Mouse (Mus musculus): ENCODE results near the gene Cenpv. TPM values are rescaled to one million over a fixed set of nuclear protein-coding genes. Genes with fewer than 3 reads are reported as not detected.
A peak's percentile ranks its signal among the peaks of the same experiment; 100 is the strongest.

Gene Cenpv
- polyA plus RNA-seq (2015; fragmentation: Nextera tagmentation; extraction: Ambion mirVana): 52.2 and 62.6 TPM in 2 replicates

DNA sequence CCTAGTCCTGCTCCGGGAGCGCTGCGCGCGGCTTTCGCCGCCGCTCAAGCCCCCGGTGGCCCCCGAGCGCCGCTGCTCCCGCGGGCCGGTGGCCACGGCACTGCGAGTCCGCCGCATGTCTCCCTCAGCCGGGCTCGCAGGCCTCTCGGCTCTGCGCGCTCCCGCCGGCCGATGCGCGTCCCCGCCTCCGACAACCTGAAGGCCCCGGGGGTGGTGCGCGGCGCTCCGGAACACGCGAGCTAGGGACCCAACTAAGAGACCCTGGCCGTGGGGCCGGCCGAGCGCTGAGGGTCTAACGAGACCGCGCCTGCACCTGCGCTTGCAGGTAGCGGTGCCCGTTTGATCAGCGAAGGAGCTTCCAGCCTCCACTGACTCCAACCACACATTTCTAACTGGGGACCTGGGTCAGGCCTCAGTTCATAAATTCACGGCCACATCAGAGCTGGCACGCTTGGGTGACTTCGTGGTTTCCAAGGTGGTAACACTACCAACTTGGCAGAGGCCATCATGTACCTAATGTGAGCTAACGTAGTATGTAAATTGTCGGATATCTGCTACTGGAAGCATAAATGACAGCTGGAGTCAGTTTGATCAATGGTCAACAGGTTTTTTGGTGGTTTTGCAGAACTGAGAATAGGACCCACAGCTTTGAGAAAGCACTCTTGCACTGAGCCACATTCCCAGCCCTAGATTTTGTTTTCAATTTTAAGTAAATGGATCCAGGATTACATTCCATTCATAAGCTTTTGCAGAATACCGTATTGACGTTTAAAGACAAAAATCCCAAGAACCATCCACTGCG lies at the start of gene Cenpv:
TSS of gene Cenpv (minus strand) at position 173 of the 802 bp plus-strand sequence.
- H3K36me3 ChIP-seq: peaks cover 5% of the 10 kb centered on the region; the same call in 1 of the 2 replicates
- H3K4me3 ChIP-seq: peak within 1 kb of the TSS; percentile 77
- peak within 1 kb of the TSS; percentile 66 for H3K4me2 ChIP-seq
- peak within 1 kb of the TSS; percentile 93 for H3K9ac ChIP-seq
- peak; percentile 82 for ATAC-seq (ENCODE audit: low read depth)
- H3K4me1 ChIP-seq (replicated peaks): peaks cover 17% of the 10 kb centered on the region
- H3K27me3 ChIP-seq: 0 out of 2 replicates have a peak, but pooled peaks cover 3% of the 10 kb centered on the region
- H3K27ac ChIP-seq (replicated peaks): peak within 1 kb of the TSS; percentile 82
- WGBS: 8% methylated on average over 39 of the region's 57 CpGs
- H3K9me3 ChIP-seq: no peaks in the 10 kb centered on the region

DNA sequence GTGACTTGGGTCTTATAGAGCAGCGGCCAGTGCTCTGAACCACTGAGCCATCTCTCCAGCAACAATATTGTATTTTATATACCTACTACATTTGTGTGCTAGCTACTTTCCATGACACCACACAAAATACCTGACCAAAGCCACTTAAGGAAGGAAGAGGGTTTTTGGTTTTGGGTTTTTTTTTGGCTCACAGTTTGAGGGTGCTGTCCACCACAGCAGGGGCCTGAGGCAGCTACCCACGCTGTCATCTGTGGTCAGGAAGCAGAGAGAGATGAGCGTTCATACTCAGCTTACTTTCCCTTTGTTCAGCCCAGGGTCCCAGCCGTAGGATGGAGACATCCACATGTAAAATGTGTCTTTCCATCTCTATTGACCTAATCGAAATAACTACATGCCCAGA lies 48.0 kb upstream of the Cenpv start:
- Histone ChIP-seq H3K4me2 (no peak overlapping the region), H3K4me1 (replicated peaks) (no peaks in the 10 kb centered on the region), H3K27ac (replicated peaks) (no peak overlapping the region), H3K36me3 (peaks cover 12% of the 10 kb centered on the region), H3K27me3 (no peaks in the 10 kb centered on the region), H3K4me3 (no peak overlapping the region), H3K9ac (no peak overlapping the region), H3K9me3 (no peaks in the 10 kb centered on the region)
- no peak for ATAC-seq (ENCODE audit: low read depth)
- WGBS: 86% methylated on average over 5 of the region's 5 CpGs

DNA sequence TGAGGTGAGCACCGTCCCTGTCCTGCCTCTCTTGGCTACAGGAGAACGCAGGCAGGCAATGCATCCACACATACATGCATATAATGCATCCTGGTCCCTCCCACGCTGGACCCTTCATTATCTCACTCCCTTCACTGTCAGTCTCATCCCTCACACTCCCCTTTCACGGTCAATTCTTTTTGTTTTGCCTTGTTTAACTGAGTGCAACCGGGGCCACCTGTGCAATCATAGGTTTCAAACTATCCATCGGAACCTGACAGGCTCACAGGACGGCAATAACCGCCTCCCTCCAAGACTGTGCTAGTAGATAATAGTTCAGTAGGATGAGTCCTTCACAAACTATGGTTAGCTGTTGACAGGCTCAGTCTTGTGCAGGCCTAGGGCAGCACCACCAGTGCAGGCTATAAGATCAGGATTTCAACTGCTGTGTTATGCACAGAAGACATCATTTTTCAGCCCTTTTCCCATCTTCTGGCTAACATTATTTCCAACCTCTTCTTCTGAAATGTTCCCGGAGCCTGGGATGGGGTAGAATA lies 45.7 kb upstream of the Cenpv start:
- 81% methylated on average over 9 of the region's 9 CpGs for WGBS
- Histone ChIP-seq H3K4me3 (no peak overlapping the region), H3K27ac (replicated peaks) (no peak overlapping the region), H3K27me3 (no peaks in the 10 kb centered on the region), H3K4me2 (no peak overlapping the region), H3K9ac (no peak overlapping the region), H3K4me1 (replicated peaks) (0 out of 2 replicates have a peak, but pooled peaks cover 5% of the 10 kb centered on the region), H3K9me3 (no peaks in the 10 kb centered on the region), H3K36me3 (peaks cover 17% of the 10 kb centered on the region)
- ATAC-seq (ENCODE audit: low read depth): no peak

DNA sequence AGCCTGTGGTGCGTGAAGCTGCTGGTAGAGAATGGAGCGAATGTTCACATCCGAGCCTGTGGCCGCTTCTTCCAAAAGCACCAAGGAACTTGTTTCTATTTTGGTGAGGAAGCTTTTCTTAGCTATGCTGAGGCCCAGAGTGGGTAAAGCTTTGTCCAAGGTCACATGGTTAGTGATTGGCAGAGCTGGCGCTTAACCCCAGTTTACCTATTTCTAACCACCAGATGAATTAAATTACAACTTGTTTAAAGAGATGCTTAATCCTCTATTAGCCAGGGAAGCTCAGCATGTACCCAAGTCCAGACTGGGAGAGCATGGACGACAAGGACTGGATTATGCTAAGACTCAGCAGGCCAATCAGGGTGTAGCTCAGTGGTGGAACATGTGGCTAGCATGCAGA lies 44.0 kb upstream of the Cenpv start:
- Histone ChIP-seq H3K9me3 (no peaks in the 10 kb centered on the region), H3K27ac (replicated peaks) (no peak overlapping the region), H3K4me3 (no peak overlapping the region), H3K27me3 (no peaks in the 10 kb centered on the region), H3K4me1 (replicated peaks) (0 out of 2 replicates have a peak, but pooled peaks cover 5% of the 10 kb centered on the region), H3K36me3 (peaks cover 17% of the 10 kb centered on the region), H3K9ac (no peak overlapping the region), H3K4me2 (no peak overlapping the region)
- ATAC-seq (ENCODE audit: low read depth): no peak
- 82% methylated on average over 6 of the region's 6 CpGs for WGBS

DNA sequence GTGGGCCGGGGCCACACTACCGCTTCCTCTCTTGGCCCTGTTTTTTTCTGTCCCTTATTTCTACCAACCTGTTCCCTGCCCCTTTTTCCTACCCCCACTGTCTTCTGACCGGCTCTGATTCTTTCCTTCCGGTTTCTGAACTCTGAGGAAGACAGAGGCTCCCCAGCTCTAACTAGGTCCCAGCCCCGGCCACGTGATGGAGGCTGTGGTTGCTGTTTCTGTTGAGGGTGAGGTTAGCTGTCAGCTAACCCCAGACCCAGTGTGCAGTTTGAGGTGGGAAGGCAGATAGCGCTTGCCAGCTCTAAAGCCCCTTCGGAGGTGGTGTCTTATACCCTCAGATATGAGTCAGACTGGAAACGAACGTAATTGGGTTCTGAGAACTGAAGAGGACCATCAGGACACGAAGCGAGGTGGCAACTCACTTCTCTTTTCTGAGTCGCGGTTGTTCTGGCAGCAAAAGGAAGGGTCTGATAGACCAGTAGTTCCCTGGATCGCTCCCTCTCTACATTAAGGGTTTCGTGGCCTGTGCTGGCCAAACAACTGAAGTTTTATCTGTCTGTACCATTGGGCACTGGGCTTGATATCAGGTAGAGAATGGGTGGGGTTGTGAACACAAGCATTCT lies 37.6 kb upstream of the Cenpv start:
- H3K9ac ChIP-seq: peak overlapping the region; percentile 77
- WGBS: 70% methylated on average over 16 of the region's 16 CpGs
- no peaks in the 10 kb centered on the region; the same call in 1 of the 2 replicates for H3K27me3 ChIP-seq
- H3K27ac ChIP-seq (replicated peaks): peak overlapping the region; percentile 67
- no peaks in the 10 kb centered on the region for H3K9me3 ChIP-seq
- ATAC-seq (ENCODE audit: low read depth): no peak
- H3K4me3 ChIP-seq: peak overlapping the region; percentile 58
- H3K4me1 ChIP-seq (replicated peaks): peaks cover 14% of the 10 kb centered on the region; the same call in 1 of the 2 replicates
- peak overlapping the region; percentile 97 for H3K4me2 ChIP-seq
- H3K36me3 ChIP-seq: 0 out of 2 replicates have a peak, but pooled peaks cover 5% of the 10 kb centered on the region

DNA sequence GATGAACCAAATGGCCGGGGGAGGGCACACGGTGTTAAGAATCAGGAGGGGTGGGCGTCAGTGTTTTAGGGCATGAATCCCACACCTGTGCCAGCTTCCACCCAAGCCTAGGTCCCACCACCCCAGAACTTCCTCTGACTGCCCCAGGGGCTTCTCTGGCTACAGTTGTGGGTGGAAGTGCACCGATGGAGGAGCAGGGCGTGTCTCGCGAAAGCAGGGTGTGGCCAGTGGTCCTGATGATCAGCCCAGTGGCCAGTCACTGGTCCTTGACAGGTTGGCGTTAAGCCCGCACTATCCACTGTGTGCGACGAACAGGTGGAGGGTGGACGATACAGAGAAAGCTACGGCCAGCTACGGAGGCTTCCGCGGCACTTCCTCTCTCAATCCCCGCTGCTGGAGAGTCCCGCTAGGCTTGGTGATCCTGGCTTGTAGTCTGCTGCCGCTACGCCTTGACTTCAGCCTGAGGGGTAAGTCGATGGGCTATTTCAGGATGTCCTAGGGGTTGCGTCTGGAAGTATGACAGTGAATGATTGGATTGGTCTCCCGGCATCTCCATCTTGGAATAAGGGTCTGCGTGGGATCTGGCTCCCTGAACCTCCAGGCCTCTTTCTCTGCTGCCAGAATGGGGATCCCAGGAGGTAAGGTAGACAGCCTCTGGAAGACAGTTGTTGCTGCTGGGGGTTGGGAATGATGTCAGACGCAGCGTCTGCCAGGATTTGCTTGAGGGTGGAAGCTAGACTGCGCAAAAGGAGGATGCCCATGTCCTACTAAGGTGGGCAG lies 36.8 kb upstream of the Cenpv start:
- no peaks in the 10 kb centered on the region; the same call in 1 of the 2 replicates for H3K27me3 ChIP-seq
- 5% methylated on average over 27 of the region's 27 CpGs for WGBS
- H3K4me1 ChIP-seq (replicated peaks): peaks cover 12% of the 10 kb centered on the region; the same call in 1 of the 2 replicates
- peak overlapping the region; percentile 67 for H3K27ac ChIP-seq (replicated peaks)
- peak overlapping the region; percentile 97 for H3K4me2 ChIP-seq
- peak overlapping the region; percentile 58 for H3K4me3 ChIP-seq
- H3K36me3 ChIP-seq: 0 out of 2 replicates have a peak, but pooled peaks cover 2% of the 10 kb centered on the region
- no peaks in the 10 kb centered on the region for H3K9me3 ChIP-seq
- peak overlapping the region; percentile 77 for H3K9ac ChIP-seq
- ATAC-seq (ENCODE audit: low read depth): peak; percentile 71

DNA sequence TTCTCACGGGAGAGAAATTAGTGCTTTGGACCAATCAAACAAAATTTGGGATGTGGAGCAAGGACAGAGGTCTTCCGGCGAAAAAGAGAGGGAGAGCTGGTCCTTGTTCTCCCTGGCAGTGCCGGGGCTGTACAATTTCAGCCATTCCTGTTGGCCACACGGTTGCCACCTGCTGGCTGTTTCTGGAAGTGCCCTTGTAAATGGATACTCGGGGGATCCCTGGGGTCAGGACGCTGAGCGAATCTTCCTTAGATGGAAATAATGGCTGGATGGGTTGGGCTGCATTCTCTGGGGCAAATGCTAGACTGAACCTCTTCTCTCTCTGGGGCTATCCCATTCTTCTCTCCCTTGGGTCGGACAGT lies 36.2 kb upstream of the Cenpv start:
- peak; percentile 82 for ATAC-seq (ENCODE audit: low read depth)

DNA sequence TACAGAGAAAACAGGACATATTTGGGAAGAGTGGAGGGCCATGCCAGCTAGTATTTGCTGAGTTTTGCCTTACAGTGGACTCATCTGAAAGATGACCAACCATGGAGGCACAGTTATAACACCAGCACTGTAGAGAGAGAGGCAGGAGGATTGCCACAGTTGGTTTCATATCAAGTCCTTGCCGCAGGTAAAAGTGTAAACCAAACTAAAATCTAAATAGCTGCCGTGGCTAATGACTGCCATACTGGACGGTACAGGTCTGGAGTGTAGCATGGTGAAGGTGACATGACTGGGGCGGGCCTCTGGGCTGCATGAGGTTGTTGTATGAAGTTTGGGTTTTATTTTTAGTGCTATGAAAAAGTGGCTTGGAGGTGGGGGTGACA lies 35.6 kb upstream of the Cenpv start:
- no peak overlapping the region for H3K4me2 ChIP-seq
- H3K36me3 ChIP-seq: no peaks in the 10 kb centered on the region
- WGBS: 88% methylated on average over 4 of the region's 4 CpGs
- no peak overlapping the region for H3K4me3 ChIP-seq
- H3K27me3 ChIP-seq: no peaks in the 10 kb centered on the region; the same call in 1 of the 2 replicates
- ATAC-seq (ENCODE audit: low read depth): no peak
- H3K27ac ChIP-seq (replicated peaks): no peak overlapping the region
- no peak overlapping the region for H3K9ac ChIP-seq
- peaks cover 9% of the 10 kb centered on the region; the same call in 1 of the 2 replicates for H3K4me1 ChIP-seq (replicated peaks)
- no peaks in the 10 kb centered on the region for H3K9me3 ChIP-seq

More for the DNA sequence above, 36.2 kb upstream of the Cenpv start:
- H3K9me3 ChIP-seq: no peaks in the 10 kb centered on the region
- H3K36me3 ChIP-seq: no peaks in the 10 kb centered on the region
- H3K27me3 ChIP-seq: no peaks in the 10 kb centered on the region; the same call in 1 of the 2 replicates
- peak overlapping the region; percentile 58 for H3K4me3 ChIP-seq
- peak overlapping the region; percentile 67 for H3K27ac ChIP-seq (replicated peaks)
- H3K4me2 ChIP-seq: peak overlapping the region; percentile 97
- peak overlapping the region; percentile 77 for H3K9ac ChIP-seq
- peaks cover 9% of the 10 kb centered on the region; the same call in 1 of the 2 replicates for H3K4me1 ChIP-seq (replicated peaks)
- 3% methylated on average over 9 of the region's 9 CpGs for WGBS

DNA sequence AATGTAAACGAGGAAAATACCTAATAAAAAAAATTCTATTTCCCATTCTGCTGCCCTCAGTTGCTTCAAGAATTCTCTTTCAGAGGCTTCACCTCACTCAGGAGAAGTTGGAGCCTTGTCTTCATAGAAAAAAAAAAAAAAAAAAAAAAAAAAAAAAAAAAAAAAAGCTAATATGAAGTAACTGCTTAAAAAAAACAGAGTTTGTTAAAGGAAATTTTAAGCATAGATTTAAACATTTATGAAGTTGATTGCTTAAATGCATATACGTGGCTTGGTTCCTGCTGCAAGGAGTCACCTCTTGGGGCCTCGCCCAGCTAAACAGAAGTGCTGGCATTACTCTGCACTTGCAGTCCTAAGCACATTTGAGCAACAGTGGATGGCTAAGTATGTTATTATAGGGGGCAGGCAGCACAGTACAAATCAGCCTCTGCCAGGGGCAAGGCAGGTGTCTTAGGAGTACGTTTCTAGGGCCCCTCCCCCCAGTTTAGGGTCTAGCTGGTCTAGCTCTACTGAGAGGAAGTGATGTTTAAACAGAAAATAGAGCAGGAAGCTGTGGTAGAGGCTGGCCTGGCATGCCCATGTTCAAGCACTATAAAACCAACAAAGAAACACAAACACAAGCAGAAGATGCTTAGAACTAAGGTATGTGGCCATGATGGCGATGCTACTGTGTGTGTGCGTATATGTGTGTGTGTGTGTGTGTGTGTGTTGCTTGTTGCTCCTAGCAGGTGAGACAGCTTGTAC lies 35.1 kb upstream of the Cenpv start, which contains the start of gene Trpv2:
TSS of gene Trpv2 (plus strand) at position 528 of the 744 bp plus-strand sequence.
- Histone ChIP-seq H3K9me3 (no peaks in the 10 kb centered on the region), H3K9ac (peak within 1 kb of the TSS; percentile 77), H3K4me1 (replicated peaks) (peaks cover 9% of the 10 kb centered on the region; the same call in 1 of the 2 replicates), H3K27me3 (no peaks in the 10 kb centered on the region; the same call in 1 of the 2 replicates), H3K36me3 (no peaks in the 10 kb centered on the region), H3K4me3 (peak within 1 kb of the TSS; percentile 58), H3K27ac (replicated peaks) (no peak within 1 kb of the TSS; the same call in 1 of the 2 replicates), H3K4me2 (peak within 1 kb of the TSS; percentile 97)
- ATAC-seq (ENCODE audit: low read depth): no peak
- WGBS: 80% methylated on average over 6 of the region's 6 CpGs

DNA sequence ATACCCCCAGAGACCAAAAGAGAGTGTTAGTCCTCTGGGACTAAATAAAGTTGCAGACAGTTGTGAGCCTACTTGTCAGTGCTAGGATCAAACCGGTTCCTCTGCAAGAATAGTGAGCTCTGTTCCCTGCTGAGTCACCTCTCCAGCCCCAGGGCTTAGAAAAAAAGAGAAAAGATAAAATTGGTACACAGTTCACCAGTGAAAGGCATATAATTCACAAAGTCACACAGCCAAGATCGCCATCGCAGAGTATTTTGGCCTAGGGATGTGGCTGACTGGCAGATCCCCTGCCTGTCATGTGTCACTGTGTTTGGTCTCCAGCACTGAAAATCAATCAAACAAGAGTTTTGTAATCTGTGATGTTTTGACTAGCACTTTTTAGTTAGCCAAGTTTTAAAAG lies 29.2 kb upstream of the Cenpv start:
- H3K9me3 ChIP-seq: no peaks in the 10 kb centered on the region
- ATAC-seq (ENCODE audit: low read depth): no peak
- no peaks in the 10 kb centered on the region for H3K4me1 ChIP-seq (replicated peaks)
- no peak overlapping the region for H3K27ac ChIP-seq (replicated peaks)
- H3K36me3 ChIP-seq: no peaks in the 10 kb centered on the region
- H3K27me3 ChIP-seq: no peaks in the 10 kb centered on the region
- WGBS: 79% methylated on average over 3 of the region's 3 CpGs
- no peak overlapping the region for H3K9ac ChIP-seq
- no peak overlapping the region for H3K4me3 ChIP-seq
- no peak overlapping the region for H3K4me2 ChIP-seq

DNA sequence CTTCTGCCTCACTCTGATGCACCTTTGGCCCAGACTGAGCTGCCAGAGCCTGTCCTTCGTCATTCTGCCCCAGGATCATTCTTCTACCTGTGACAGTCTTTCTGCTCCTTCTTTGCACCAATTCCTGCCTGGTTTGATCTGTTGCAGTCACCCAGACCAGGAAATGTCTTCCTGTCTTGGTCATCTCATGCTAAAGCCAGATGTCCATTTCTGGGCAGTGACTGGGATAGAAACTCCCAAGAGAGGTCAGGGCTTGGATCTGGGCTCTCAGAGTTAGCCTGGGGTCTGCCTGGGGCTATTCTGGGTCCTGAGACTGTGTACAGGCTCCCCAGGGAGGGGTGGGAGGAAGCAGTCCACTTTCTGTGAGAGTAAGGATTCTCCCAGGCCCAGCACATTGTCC lies 27.1 kb upstream of the Cenpv start:
- no peak overlapping the region for H3K4me2 ChIP-seq
- H3K9me3 ChIP-seq: no peaks in the 10 kb centered on the region
- no peak overlapping the region for H3K27ac ChIP-seq (replicated peaks)
- H3K4me3 ChIP-seq: no peak overlapping the region
- H3K9ac ChIP-seq: no peak overlapping the region
- H3K4me1 ChIP-seq (replicated peaks): no peaks in the 10 kb centered on the region
- no peak for ATAC-seq (ENCODE audit: low read depth)
- H3K27me3 ChIP-seq: no peaks in the 10 kb centered on the region
- no peaks in the 10 kb centered on the region for H3K36me3 ChIP-seq
- 70% methylated on average over 1 of the region's 1 CpGs for WGBS

Measured in neural tube, embryonic 13.5 days (tissue).